Mouse (Mus musculus): Measurements from ENCODE around the gene Ano6. TPM values are rescaled to one million over a fixed set of nuclear protein-coding genes. Genes with fewer than 3 reads are reported as not detected.

The Ano6 gene
- polyA plus RNA-seq, 1 experiment from 2014 or later = 24.6 TPM

DNA sequence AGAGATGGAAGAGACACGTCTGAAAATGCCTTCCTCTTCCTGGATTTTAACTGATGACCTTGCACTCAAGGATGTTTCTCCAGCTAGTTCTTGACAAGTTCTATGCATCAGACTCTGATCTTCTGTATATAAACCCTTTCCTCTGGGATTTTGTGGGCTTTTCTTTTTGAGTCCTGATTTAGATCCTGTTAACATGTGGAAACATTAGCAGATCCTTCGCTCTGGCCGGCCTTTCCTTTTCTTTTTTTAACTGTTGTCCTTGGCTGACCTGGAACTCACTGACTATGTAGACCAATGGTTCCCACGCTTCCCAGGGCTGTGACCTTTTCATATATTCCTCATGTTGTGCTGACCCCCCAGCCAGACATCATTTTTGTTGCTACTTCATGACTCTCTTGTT is 45.4 kb downstream of the Ano6 start:
- no peaks in the 10 kb centered on the region for H3K36me3 ChIP-seq (ENCODE audit: control insufficient read depth, insufficient read depth, low read length)
- peaks cover 5% of the 10 kb centered on the region; the same call in 1 of the 2 replicates for H3K4me1 ChIP-seq (ENCODE audit: control insufficient read depth, insufficient read depth, low read length)
- no peak overlapping the region for H3K4me2 ChIP-seq (ENCODE audit: low read length)
- H3K4me3 ChIP-seq (ENCODE audit: low read depth, low read length) = no peak overlapping the region
- no peak overlapping the region for H3K9ac ChIP-seq (ENCODE audit: low read depth, low read length)
- no peak overlapping the region for H3K27ac ChIP-seq (ENCODE audit: low read length)
- no peaks in the 10 kb centered on the region for H3K27me3 ChIP-seq (ENCODE audit: control insufficient read depth, insufficient read depth, low read depth, low read length)
- no peak for ATAC-seq
- H3K9me3 ChIP-seq (replicated peaks; ENCODE audit: control insufficient read depth, low read length, poor library complexity, severe bottlenecking) = no peaks in the 10 kb centered on the region
- WGBS = 80% methylated on average over 4 of the region's 4 CpGs

DNA sequence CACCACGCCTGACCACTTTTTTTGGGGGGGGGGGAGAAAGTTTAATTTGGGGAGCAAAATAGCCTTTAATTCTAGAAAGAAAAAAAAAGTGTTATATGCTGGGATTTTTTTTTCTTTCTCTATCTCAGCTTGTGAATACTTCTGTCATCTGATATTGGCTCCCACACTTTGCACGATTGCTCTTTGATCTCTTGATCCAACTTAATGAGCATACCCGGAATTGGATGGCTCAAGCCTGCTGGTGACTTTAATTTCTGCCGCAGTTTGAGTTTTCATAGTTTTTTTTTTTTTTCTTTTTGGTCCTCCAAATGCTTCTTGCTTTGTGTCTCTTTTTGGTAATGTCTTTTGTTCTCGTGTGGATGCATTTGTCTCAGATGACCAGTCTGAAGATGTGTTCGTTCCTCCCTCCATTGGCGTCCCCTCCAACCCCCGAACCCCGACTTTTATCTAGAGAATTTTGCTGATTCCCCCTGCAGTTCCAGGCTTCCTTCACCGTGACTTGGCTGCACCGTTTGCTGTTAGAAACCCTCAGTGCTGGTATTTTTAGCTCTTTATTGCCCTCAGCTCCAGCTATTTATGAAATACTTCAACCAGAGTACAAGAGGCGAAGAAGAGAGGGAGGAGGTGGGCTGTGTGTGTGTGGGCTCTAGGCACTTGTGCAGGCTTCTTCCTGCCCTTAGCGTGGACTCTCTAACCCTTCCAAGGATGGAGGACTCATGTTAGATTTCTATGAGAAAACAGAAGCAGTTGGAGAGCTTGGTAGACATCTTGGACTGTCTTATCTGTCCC is 46.2 kb downstream of the Ano6 start:
- 49% methylated on average over 13 of the region's 13 CpGs for WGBS
- Histone ChIP-seq H3K9ac (ENCODE audit: low read depth, low read length) (no peak overlapping the region), H3K9me3 (replicated peaks; ENCODE audit: control insufficient read depth, low read length, poor library complexity, severe bottlenecking) (no peaks in the 10 kb centered on the region), H3K4me3 (ENCODE audit: low read depth, low read length) (no peak overlapping the region), H3K36me3 (ENCODE audit: control insufficient read depth, insufficient read depth, low read length) (no peaks in the 10 kb centered on the region), H3K27me3 (ENCODE audit: control insufficient read depth, insufficient read depth, low read depth, low read length) (no peaks in the 10 kb centered on the region), H3K27ac (ENCODE audit: low read length) (no peak overlapping the region), H3K4me1 (ENCODE audit: control insufficient read depth, insufficient read depth, low read length) (peaks cover 5% of the 10 kb centered on the region; the same call in 1 of the 2 replicates), H3K4me2 (ENCODE audit: low read length) (no peak overlapping the region)
- ATAC-seq = no peak

GRCm38 (mm10) chr15:95837570-95837969 is 46.9 kb downstream of the Ano6 start:
- WGBS = 75% methylated on average over 1 of the region's 1 CpGs
- no peak overlapping the region for H3K4me3 ChIP-seq (ENCODE audit: low read depth, low read length)
- peaks cover 5% of the 10 kb centered on the region; the same call in 1 of the 2 replicates for H3K4me1 ChIP-seq (ENCODE audit: control insufficient read depth, insufficient read depth, low read length)
- H3K9ac ChIP-seq (ENCODE audit: low read depth, low read length) = no peak overlapping the region
- no peaks in the 10 kb centered on the region for H3K27me3 ChIP-seq (ENCODE audit: control insufficient read depth, insufficient read depth, low read depth, low read length)
- H3K27ac ChIP-seq (ENCODE audit: low read length) = no peak overlapping the region
- H3K4me2 ChIP-seq (ENCODE audit: low read length) = no peak overlapping the region
- ATAC-seq = no peak
- H3K9me3 ChIP-seq (replicated peaks; ENCODE audit: control insufficient read depth, low read length, poor library complexity, severe bottlenecking) = no peaks in the 10 kb centered on the region
- no peaks in the 10 kb centered on the region for H3K36me3 ChIP-seq (ENCODE audit: control insufficient read depth, insufficient read depth, low read length)

DNA sequence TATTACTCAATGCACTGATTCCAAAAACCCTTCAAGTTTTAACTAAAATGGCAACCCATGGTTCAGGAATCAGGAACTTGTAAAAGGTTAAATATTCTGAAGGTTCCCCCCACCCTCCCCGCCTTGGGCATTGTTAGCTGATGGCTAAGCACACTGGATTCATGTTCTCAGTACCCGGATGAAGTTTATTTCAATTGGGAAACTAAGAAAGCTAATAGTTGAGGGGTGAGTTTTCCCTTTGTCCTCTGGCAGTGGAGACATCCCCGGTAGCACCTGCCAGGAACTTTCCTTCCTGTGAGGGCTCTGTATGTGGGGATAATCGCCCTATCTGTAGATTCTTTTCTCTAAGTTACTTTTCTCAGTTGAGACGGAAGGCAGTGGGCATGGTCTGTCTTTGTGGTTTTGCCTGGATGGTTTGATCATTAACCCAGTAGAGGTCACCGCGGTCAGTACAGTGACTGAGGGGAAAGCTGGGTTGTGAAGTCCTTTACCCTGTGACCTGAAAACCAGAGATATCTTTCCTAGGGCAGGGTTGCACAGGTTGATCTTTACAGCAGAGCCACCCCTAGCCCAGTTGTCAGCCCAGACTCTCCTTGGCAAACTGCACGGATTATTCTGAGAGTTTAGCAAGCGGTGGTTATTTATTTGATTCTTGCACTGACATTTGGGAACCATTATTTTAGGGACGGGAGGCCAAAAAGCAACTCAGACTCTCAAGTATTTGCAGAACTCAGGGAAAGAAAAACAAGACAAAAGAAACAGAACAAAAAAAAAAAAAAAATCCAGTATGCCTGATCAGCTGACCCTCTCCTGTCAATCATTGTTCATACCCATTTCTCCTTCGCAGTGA is 47.8 kb downstream of the Ano6 start:
- no peak for ATAC-seq
- Histone ChIP-seq H3K36me3 (ENCODE audit: control insufficient read depth, insufficient read depth, low read length) (no peaks in the 10 kb centered on the region), H3K4me3 (ENCODE audit: low read depth, low read length) (no peak overlapping the region), H3K9ac (ENCODE audit: low read depth, low read length) (no peak overlapping the region), H3K9me3 (replicated peaks; ENCODE audit: control insufficient read depth, low read length, poor library complexity, severe bottlenecking) (no peaks in the 10 kb centered on the region), H3K4me1 (ENCODE audit: control insufficient read depth, insufficient read depth, low read length) (peaks cover 5% of the 10 kb centered on the region; the same call in 1 of the 2 replicates), H3K27me3 (ENCODE audit: control insufficient read depth, insufficient read depth, low read depth, low read length) (no peaks in the 10 kb centered on the region), H3K27ac (ENCODE audit: low read length) (no peak overlapping the region), H3K4me2 (ENCODE audit: low read length) (no peak overlapping the region)
- WGBS = 80% methylated on average over 11 of the region's 11 CpGs

DNA sequence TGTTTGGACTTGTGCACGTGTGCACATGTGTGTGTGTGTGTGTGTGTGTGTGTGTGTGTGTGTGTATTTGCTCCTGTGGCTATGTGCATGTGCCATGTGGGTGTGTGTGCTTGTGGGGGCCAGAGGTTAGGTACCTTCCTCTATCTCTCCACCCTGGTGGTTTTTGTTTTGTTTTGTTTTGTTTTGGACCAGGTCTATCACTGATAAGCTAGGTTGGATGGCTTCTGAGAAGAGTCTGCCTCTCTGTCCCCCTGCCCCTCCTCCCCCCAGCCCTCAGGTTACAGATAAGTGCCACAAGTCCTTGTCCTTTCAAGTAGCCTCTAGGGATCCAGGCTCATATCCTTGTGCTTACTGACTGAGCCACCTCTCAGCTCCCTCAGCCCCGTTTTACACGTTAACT is 49.1 kb downstream of the Ano6 start:
- H3K4me1 ChIP-seq (ENCODE audit: control insufficient read depth, insufficient read depth, low read length) = peaks cover 5% of the 10 kb centered on the region; the same call in 1 of the 2 replicates
- no peaks in the 10 kb centered on the region for H3K36me3 ChIP-seq (ENCODE audit: control insufficient read depth, insufficient read depth, low read length)
- H3K4me3 ChIP-seq (ENCODE audit: low read depth, low read length) = no peak overlapping the region
- no peak overlapping the region for H3K4me2 ChIP-seq (ENCODE audit: low read length)
- no peaks in the 10 kb centered on the region for H3K9me3 ChIP-seq (replicated peaks; ENCODE audit: control insufficient read depth, low read length, poor library complexity, severe bottlenecking)
- H3K9ac ChIP-seq (ENCODE audit: low read depth, low read length) = no peak overlapping the region
- no peaks in the 10 kb centered on the region for H3K27me3 ChIP-seq (ENCODE audit: control insufficient read depth, insufficient read depth, low read depth, low read length)
- H3K27ac ChIP-seq (ENCODE audit: low read length) = no peak overlapping the region
- 80% methylated on average over 3 of the region's 3 CpGs for WGBS
- ATAC-seq = no peak

DNA sequence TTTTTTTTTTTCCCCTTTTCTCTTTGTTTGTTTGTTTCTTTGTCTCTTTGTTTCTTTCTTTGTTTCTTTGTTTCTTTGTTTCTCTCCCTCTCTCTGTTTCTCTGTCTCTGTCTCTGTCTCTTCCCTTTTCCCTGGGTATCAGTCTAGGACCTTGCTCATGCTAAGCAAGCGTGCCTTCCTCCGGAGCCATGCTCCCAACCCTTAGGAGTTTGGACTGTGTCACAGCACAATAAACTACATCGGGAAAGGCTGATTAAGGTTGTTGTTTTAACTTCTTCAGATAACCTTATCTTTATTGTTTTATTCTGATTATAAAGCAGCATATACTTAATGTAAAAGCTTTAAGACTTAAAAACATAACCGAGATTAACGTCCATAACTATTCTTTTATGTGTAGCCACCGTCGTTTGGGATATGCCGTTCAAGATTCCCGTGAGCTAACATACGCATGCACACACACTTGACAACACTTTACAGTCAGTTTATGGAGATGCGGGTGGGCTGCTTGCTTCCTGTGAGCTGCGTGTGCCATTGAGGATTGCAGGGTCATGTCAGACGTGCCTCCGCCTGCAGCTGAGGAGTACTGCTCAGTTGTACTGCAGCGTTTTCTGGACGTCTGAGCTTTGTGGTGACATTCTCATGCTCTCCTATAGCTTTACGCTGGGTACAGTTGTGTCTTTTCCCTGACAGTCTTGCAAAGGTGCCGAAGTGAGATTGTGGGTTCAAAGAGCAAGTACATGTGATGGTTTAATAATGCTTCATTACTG is 52.7 kb downstream of the Ano6 start:
- ATAC-seq = no peak
- H3K27ac ChIP-seq (ENCODE audit: low read length) = no peak overlapping the region
- 86% methylated on average over 18 of the region's 18 CpGs for WGBS
- H3K4me2 ChIP-seq (ENCODE audit: low read length) = no peak overlapping the region
- no peaks in the 10 kb centered on the region for H3K9me3 ChIP-seq (replicated peaks; ENCODE audit: control insufficient read depth, low read length, poor library complexity, severe bottlenecking)
- no peaks in the 10 kb centered on the region for H3K36me3 ChIP-seq (ENCODE audit: control insufficient read depth, insufficient read depth, low read length)
- H3K27me3 ChIP-seq (ENCODE audit: control insufficient read depth, insufficient read depth, low read depth, low read length) = no peaks in the 10 kb centered on the region
- no peak overlapping the region for H3K4me3 ChIP-seq (ENCODE audit: low read depth, low read length)
- no peak overlapping the region for H3K9ac ChIP-seq (ENCODE audit: low read depth, low read length)
- no peaks in the 10 kb centered on the region for H3K4me1 ChIP-seq (ENCODE audit: control insufficient read depth, insufficient read depth, low read length)

DNA sequence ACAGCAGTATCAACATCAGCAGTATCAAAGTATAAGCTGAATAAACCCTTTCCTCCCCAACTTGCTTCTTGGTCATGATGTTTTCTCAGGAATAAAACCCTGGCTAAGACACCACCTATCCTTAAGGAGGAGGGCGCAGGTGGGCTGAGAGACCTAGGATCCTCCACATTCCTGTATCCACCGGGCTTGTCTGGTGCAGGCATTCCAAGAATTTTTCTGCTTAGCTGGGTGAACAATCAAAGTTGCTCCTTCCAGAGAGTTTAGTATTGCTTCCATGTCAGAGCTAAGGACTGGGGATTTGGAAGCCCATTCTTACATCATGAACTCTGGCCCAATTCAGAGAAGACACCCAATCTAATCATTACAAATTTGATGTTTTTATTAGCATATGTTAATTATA is 53.8 kb downstream of the Ano6 start:
- H3K36me3 ChIP-seq (ENCODE audit: control insufficient read depth, insufficient read depth, low read length) = no peaks in the 10 kb centered on the region
- no peak overlapping the region for H3K9ac ChIP-seq (ENCODE audit: low read depth, low read length)
- 56% methylated on average over 2 of the region's 2 CpGs for WGBS
- no peak overlapping the region for H3K27ac ChIP-seq (ENCODE audit: low read length)
- H3K27me3 ChIP-seq (ENCODE audit: control insufficient read depth, insufficient read depth, low read depth, low read length) = no peaks in the 10 kb centered on the region
- no peak for ATAC-seq
- H3K4me1 ChIP-seq (ENCODE audit: control insufficient read depth, insufficient read depth, low read length) = no peaks in the 10 kb centered on the region
- H3K4me3 ChIP-seq (ENCODE audit: low read depth, low read length) = no peak overlapping the region
- H3K4me2 ChIP-seq (ENCODE audit: low read length) = no peak overlapping the region
- H3K9me3 ChIP-seq (replicated peaks; ENCODE audit: control insufficient read depth, low read length, poor library complexity, severe bottlenecking) = no peaks in the 10 kb centered on the region

DNA sequence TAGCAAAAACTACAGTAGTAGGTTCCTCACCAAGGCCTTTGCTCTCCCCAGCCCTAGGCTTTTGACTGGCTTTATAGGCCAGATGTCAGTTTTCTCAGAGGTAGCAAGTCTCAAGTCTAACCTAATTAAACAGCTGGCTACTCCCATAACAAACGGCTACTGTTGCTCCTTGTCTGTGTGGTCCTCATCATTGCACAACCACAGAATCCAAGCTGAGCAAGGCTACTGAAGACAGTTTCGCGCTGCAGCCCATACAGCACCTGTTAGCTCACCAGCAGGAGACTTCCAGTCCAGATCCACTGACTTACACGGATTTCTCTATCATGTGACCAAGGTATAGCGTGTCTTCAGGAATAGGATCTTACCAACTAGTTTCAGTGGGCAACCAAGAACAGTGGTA is 55.5 kb downstream of the Ano6 start:
- H3K9me3 ChIP-seq (replicated peaks; ENCODE audit: control insufficient read depth, low read length, poor library complexity, severe bottlenecking) = no peaks in the 10 kb centered on the region
- H3K4me1 ChIP-seq (ENCODE audit: control insufficient read depth, insufficient read depth, low read length) = no peaks in the 10 kb centered on the region
- no peaks in the 10 kb centered on the region for H3K36me3 ChIP-seq (ENCODE audit: control insufficient read depth, insufficient read depth, low read length)
- no peak overlapping the region for H3K9ac ChIP-seq (ENCODE audit: low read depth, low read length)
- H3K27me3 ChIP-seq (ENCODE audit: control insufficient read depth, insufficient read depth, low read depth, low read length) = no peaks in the 10 kb centered on the region
- no peak overlapping the region for H3K4me2 ChIP-seq (ENCODE audit: low read length)
- WGBS = 89% methylated on average over 5 of the region's 5 CpGs
- H3K27ac ChIP-seq (ENCODE audit: low read length) = no peak overlapping the region
- ATAC-seq = no peak
- no peak overlapping the region for H3K4me3 ChIP-seq (ENCODE audit: low read depth, low read length)

Data from midbrain, embryonic 16.5 days (tissue).